Mouse (Mus musculus) liver (tissue): ENCODE results near the gene Sgk1.
"Not testable (repeated sequence)": the region's sequence is repeated elsewhere in the genome, so short reads cannot be mapped to it uniquely, and the experiment has no call there.

Source experiments
- DNase-seq: peaks from one replicate; pipeline ENCODE4 v3.0.0-alpha.2; 2020; ENCODE audit warnings: mixed read lengths

Sgk1 gene

DNA sequence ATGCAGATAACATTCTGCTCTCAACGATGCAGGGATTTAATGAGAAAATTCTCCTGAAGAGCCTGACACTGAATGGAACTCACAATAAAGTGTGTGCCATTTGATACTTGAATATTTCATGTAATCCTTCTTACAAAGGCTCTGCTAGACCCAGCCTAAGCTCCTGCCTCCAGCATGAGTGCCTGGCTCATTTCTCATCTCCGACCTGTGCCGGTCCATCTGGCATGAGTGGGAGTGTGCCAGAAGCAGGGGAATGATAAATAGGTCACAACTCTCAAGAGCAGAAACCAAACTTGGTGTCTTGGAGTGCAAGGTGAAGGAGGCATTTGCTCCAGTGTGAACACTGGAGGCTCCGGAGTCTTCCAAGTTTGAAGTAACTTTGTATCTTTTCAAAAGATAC is 13.4 kb upstream of the Sgk1 start:
- no peak for DNase-seq

DNA sequence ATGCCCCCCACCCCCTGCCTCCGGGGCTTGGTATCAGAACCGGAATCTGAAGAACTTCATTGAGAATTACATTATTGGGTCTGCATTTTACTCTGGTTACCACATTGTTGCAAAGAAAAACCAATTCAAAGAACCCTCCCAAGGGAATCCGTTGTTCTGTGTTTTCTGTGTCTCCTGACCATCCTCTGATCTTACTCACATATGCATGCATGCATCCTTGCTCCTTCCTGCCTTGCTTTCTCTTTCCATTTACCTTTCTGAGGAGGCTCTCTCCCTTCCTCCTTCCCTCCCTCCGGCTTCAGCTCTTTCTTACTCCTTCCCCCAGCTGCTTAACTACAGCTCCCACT is 174 bp upstream of the Sgk1 start:
- no peak for DNase-seq

DNA sequence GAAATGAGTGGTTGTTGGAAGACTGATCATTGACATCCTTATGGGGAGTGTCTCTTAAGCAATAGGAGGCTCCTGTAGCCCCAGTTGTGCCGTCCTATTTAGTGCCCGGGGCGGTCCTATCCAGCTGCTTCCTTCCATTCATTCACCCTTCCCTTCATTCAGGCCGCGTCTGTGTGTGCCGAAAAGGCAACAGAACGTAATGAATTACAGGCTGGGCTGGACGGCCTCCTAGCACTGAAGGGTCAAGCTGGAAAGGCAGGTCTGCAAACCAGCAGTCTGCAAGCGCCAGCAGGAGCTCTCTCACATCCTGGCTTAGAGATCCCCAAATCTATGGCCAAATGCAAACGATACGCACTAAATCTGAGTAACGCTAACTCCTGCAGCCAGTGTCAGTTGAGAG is 1.6 kb downstream of the Sgk1 start:
- no peak for DNase-seq

DNA sequence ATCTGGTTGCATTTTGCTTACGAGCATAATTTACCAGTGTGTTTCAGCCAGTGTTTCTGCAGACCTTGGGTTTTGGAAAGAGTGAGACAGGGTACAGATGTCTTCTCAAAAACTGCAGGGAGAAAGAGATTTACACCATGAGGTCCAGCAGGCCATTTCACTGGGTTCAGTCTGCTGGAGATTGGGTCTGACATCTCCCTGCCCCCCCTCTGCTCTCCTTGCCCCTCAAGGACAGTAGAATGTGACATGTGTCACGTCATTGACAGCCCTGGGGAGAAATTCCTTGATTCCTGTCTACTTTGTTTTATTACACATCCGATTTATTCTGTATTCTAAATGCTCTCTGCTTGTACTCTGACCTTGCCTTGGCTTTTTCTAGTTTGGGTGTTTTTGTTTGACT is 2.5 kb downstream of the Sgk1 start:
- DNase-seq = no peak

DNA sequence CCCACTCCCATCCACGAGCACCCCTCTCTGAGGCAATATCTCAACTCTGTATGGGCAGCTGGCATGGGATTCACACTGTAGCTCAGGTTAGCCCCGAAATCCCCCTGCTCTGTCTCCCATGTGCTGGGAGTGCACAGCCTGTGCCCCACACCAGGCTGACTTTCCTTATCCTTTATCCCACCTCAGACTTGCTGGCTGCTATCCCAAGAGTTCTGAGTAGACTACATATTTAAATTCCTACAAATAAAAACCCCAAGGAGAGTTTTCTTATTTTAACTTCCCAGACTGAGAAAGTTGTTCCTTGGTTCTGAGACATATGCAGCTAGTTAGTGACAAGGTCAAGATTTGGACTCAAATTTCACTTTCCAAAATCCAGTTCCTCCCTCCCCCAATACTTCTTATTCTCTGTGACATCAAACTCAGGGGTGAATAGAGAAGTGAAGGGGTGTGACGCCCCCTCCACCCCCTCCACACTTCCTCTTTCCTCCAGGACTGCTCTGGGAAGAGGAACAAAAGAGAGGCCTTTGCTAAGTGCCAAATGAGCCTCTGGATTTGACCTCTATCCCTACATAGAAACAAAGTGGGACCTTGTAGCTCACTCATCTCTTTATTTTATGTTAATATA is 7.3 kb downstream of the Sgk1 start:
- no peak for DNase-seq

DNA sequence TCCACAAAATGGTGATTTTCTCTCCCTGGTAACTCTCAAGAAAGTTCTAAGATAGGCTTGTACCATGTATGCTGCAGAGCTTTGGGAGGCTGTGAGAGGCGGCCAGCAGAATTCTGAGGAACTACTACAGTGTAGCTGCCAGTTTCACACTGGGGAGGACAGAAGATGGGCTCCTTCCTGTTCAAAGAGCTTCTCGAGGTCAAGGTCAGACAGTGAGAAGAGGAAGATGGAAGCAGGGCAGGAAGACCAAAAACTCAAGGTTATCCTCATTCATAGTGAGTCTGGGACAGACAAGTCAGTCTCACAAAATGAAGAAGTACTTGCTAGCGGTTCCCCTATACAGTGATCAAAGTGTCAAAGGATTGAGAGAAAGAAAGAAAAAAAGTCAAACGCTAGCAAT is 8.3 kb downstream of the Sgk1 start:
- DNase-seq = no peak

DNA sequence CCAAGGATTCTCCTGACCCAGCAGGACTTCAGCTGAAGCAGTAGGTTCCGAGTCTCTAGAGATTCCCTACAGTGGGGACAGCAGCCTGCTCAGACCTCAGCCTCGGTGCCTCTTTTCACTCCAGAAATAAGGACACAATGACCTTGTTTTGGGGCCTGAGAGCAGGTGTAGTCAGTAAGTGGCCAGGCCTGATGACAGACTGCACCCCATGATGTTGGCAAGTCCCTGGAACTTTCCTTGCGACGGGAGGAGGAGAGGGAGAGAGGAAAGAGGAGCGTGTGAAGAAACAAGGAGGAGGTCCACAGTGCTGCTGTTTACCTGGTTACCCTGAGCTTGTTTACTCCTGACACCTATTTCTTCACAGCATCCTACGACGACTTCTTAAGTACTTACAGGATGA is 9.5 kb downstream of the Sgk1 start:
- DNase-seq = no peak

DNA sequence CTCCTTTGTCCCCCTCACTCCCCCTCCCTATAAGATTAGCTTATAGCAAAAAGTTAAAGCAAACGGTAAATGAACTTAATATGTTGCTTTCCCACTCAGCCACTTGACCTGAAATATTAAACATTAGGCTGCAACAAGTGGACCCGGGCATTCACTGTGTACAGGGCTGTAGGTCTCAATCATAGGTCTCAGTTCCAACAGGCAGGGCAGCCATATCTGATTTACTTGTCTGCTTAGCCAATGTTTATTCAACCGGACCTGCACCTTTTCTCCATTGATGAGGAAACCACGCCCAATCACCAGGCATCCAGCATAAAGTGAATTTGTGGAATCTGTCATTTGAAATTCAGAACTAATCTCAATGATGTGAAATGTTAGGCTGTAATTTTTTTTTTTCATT is 10.1 kb downstream of the Sgk1 start:
- no peak for DNase-seq

DNA sequence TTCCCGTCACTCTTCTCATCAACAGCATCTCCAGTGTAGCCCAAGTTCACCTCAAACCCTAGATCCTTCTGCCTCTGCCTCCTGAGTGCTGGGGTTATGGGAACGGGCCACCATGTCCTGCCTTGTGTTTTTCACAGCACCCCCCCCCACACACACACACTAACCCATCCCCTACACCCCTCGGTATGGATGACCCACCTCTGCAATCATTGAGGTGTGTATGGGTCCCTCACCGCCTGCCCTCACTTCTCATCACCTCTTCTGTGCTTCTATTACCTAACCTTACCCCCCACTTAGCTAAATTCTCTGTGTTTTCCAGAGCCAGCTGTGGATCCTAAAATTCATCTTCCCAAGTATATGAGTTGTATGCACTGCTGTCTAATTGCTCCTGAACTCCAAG is 16.4 kb downstream of the Sgk1 start:
- no peak for DNase-seq

DNA sequence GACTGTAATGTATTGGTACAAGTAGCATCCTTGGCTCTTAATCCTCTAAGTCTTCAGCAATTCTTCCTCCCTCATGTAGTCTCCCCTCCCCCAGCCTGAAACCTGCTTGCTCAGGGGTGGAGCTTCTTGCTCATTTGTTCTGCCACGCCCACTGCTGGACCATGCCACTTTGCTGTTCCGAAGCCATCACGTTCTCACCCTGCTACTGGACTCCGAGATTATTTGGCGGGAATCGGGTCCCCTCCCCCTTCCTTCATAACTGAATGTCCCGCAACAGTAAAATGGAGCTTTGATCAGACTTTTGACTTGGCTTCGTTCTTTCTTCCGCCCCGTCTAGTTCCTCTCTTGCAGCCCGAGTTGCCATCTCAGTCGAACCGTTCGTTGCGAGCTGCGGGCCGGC is 16.9 kb downstream of the Sgk1 start:
- DNase-seq = not testable (repeated sequence)

DNA sequence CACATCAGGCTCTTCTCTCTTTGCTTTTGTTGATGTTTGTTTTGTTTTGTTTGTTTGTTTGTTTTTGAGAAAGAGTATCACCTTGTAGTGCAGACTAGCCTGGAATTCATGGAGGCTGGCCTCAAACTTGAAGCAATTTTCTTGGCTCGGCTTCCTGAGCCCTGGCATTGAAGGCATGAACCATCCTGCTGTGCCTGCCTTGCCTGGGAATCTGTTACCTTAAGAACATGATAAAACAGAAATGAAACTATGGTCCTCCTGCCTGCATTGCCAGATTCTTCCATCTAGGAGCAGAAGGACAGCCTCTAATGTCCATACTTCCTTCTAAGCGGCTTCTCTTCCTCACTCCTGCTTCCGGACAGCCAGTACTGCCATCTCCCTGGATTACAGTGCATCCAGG is 17.4 kb downstream of the Sgk1 start:
- no peak for DNase-seq

DNA sequence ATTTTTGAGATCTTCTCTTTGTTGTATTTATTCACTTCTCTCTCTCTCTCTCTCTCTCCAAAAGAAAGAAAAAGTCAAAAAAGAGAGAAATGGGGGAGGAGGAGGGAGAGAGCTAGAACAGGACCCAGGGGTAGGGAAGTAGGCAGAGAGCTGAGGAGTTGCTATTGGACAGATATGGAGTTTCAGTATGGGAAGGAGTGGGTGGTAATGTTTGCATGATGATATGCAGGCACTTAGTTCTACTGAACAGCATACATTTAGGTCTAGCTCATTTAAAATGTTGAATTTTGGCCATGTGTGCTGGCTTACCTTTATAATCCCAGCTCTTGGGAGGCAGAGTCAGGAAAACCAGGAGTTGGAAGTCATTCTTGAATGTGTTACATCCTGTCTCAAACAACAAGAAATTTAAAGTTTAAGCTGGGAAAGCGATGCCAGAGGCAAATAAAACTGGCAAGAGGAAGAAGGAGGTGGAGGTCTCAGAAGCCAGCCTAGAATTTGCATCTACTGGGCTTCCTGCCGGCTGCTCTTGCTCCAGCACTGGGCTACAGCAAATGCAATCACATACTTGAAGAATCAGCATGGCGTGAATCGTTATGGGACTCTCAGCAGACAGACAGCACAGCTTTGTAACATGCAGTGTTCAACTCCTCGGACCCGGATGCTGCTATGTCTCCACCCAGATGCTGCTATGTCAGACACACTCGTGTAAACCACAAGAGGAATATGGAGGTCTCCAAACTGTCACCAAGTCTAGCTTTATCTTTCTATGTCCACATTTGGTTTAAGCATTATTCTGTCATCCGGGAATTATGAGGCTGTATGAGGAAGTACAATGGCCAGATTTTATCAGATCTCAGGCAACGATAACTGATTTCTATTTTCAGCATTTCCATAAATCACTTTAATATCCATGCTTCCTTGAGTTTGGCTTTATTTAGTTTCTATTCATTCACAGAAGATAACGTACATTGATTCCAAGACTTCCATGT is 20.5 kb downstream of the Sgk1 start:
- DNase-seq = no peak

DNA sequence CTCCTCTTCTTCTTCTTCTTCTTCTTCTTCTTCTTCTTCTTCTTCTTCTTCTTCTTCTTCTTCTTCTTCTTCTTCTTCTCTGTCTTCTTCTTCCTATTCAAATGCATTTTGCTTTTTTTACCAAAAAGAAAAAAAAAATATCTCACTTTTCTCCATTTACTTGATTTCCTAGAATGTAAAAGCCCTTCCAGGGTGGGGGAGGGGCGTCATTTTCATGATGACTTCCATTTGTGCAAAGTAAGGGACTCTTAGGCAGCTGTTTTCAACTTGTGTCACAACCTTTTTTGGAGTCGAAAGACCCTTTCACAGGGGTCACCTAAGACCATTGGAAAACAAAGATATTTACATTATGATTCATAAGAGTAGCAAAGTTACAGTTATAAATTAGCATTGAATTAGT is 22.2 kb downstream of the Sgk1 start:
- no peak for DNase-seq

DNA sequence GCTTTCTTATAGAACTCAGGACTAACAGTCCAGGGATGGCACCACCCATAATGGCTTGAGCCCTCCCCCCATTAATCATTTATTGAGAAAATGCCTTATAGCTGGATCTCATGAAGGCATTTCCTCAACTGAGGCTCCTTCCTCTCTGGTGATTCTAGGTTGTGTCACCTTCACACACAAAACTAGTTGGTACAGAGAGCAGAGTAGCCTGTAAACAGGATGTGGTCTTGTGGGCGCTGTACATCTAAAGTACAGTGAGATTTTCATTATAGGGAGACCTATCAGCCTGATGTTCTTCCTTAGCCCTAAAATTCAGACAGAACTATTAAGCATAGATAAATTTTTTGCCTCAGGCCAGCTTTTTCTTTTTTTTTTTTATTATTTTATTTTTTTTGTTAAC is 23.6 kb downstream of the Sgk1 start:
- no peak for DNase-seq

DNA sequence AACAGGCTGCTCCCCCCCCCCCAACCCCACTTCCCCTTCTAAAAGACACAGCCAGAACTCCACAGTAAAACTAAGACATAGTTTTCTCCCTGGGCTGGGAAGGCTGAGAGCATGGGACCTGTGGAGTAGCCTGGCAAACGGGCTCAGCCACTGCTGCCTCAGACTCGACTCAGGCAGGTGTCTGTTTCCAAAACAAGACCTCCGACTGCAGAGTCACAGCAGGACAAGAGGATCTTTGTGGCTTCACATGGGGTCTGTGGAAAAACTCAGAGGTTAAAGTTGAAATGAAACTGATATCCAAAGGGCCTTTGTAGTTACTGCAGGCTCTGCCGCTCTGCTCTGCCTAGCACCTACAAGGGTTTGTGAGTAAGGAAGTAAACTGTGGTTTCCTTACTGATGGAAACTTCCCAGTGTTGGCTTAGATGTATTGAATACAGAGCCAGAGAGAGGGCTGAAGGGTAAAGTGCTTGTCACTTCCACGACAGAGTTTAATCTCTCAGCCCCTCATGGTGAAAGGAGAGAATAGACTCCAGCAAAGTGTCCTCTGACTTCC is 25.0 kb downstream of the Sgk1 start:
- DNase-seq = no peak

DNA sequence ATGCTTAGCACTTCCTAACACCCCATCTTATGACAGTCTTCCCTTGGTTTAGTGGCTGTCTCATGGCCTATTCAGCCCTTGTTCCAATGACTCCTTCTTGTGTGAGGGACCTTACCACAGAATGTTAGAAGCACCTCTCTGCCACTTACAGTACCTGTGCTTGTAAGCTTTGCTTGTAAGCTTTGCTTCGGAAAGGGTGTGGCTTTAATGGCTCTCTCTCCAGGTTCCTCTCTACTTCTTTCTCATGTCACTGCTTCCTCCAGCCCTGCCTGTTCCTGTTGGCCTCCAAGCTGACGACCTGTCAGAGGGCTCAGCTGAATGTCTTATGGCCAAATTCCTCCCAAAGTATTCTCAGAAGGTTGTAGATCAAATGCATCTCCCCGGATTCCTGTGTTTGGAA is 25.8 kb downstream of the Sgk1 start:
- DNase-seq = no peak

DNA sequence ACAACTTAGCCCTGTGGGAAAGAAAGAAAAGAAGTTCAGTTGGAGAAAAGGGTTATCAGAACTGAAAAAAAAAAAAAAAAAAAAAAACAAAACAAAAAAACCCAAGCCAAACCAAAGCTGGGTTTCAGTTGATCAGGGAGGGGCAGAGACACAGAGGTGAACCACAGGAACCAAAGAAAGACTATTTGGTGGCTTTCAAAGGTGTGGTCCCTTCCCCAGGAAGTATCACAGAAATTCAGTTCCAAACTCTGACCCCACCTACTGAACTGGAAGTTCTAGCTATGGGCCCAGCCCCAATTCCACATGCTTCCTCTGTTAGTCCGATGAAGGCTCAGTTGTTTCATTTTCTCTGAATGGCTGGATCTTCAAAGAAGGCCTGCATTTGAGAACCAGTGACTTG is 26.7 kb downstream of the Sgk1 start:
- no peak for DNase-seq

DNA sequence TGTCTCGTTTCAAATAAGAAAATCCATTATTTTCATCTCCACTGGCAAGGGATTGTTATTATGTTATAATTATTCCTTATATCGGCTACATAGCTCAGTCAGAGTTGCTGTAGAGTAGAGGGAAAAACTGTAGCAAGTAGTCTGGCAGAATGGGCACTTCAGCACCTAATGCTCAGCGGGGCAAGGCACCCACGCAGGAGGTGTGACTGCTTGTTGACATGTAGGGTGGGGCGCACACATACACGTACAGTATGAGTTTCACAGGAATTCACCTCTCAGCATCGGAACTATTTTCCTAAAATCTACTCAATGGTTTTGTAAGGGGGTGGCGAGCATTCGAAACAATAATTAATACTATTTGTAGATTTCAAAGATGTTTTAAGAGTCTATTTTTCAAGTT is 28.4 kb downstream of the Sgk1 start:
- DNase-seq = no peak

DNA sequence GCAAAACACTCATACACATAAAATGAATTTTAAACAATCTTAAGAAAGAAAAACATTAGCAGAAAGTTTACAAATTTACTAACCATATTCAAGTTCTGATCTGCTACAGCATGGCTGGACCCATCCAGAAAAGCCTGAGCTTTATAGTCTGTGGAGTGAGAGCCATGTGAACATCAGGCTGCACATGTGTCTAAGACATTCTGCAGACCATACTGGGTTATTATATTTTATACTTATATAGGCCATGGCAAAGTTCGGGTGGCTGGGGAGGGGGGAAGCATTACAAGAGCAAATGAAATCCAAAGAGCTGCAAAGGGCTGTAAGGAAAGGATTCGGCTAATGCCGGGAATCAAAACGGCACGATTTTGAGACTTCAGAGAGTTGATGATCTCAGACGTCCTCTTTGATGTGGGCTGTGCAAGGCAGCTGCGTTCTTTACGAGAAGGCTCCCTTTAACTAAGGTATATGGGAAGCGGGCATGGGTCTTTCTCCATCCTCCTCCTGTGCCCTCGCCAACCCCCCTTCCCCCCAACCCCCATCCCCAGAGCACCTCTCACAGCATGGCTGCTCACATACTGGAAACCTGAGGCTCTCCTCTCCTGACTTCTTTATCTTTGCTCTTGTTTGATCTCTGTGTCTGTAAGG is 29.4 kb downstream of the Sgk1 start:
- DNase-seq = no peak

DNA sequence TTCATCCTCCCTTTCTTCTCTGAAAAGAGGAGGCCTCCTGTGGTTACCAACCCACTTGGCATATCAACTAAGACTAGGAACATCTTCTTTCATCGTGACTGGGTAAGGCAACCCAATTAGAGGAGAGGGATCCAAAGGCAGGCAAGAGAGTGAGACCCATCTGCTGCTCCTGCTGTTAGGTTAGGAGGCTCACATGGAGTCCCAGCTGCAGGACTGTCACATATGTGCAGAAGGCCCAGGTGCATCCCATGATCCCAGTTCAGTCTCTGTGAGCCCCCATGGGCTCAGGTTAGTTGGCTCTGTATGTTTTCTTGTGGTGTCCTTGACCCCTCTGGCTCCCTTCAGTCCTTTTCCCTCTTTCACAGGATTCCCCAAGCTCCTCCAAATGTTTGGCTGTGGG is 32.8 kb downstream of the Sgk1 start:
- no peak for DNase-seq

DNA sequence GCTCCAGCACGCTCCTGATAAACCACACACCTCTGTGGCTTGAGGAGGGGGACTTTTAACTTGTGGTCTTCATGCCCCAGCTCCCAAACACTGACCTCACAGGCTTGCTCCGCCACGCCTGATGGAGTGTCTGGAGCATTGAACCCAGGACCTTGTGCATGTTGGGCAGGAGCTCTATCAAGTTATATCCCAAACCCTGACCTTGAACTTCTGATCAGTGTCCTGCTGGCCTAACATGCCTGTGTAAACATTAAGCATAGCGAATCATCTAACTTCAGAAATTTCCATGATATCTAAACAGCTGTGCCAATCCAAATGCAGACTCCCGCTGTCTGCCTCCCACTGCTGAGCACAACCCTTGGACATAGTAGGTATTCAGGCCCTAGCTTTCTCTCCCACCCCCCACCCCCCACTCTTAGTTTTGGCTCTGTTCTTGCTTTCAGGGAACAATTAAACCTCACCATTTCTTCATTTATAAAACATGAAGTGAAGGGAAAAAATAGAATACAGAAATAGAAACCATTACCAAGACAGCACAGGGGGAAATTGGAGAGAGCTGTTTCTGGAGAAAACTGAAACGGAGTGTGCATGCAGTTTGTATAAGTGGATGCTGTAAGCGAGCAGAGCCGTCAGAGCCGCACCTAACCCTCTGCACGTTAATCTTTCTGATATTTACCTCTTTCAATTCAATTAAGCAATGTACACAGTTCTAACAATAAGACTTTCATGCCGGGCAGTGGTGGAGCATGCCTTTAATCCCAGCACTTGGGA is 34.5 kb downstream of the Sgk1 start:
- DNase-seq = no peak

DNA sequence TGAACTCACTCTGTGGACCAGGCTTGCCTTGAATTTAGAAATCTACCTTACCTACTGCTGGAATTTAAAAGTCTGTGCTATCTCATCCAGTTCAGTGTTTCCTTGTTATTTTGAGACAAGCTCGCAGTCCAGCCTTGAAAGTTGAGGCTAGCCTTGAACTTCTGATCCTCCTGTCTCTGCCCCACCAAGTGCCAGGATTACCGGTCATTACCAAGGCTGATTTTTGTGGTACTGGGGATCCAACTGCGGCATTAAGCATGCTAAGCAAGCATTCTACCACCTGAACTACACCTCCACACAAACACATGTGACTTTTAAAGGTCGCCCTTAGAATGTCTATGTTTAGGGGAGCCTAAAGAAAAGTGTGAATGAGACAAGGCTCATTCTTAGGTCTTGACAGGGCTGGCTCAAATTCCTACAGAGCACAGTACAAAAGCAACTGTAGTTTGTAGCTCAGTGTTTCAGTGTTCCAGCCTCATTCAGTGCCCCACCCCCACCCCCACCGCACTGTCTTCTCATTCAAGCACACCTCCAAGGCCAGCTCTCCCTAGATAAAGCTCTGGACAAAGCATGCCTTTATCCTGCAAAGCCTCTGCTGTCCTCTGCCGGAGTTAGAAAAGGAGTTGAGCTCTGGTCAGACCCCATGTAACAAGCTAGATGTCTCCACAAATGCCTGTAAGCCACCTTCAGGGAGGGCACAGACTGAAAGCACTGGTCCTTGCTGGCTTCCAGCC is 36.2 kb downstream of the Sgk1 start:
- DNase-seq = no peak
